Mouse (Mus musculus) kidney, postnatal 0 days (tissue): ENCODE data around the gene Foxn1. TPM values are rescaled to one million over a fixed set of nuclear protein-coding genes. Genes with fewer than 3 reads are reported as not detected.

Experiments
- ATAC-seq: fragments of 200-750 bp; cut with Nextera tagmentation; replicated peaks from 2 replicates; pipeline ENCODE4 v1.8.0; 2017; ENCODE audit warnings: low read depth, moderate number of reproducible peaks, moderate TSS enrichment, moderate library complexity; ENCODE audit not compliant: low FRiP score
- DNase-seq: peaks from one replicate; pipeline ENCODE4 v3.0.0-alpha.2; 2016; ENCODE audit warnings: low spot score
- H3K27ac ChIP-seq: fragments of 300-500 bp; sonication (generic); 2 replicates; pipeline ENCODE4 v1.5.1; 2014; ENCODE audit warnings: mild to moderate bottlenecking
- H3K27me3 ChIP-seq: fragments of 300-500 bp; sonication (generic); 2 replicates; pipeline ENCODE4 v1.6.1; 2014; ENCODE audit warnings: low read length, mixed read lengths; ENCODE audit not compliant: insufficient read depth
- H3K36me3 ChIP-seq: fragments of 300-500 bp; sonication (generic); 2 replicates; pipeline ENCODE4 v1.6.1; 2014; ENCODE audit warnings: low read length, mixed read lengths; ENCODE audit not compliant: insufficient read depth
- H3K4me1 ChIP-seq: fragments of 300-500 bp; sonication (generic); replicated peaks from 2 replicates; pipeline ENCODE4 v1.6.1; 2014; ENCODE audit warnings: antibody characterized with exemption, low read length, mixed read lengths; ENCODE audit not compliant: insufficient read depth
- H3K4me2 ChIP-seq: fragments of 300-500 bp; sonication (generic); 2 replicates; pipeline ENCODE4 v1.6.1; 2014; ENCODE audit warnings: mild to moderate bottlenecking, low read length, moderate library complexity, mixed read lengths
- H3K4me3 ChIP-seq: fragments of 300-500 bp; sonication (generic); replicated peaks from 2 replicates; pipeline ENCODE4 v1.5.1; 2014; ENCODE audit warnings: low read depth, low read length
- H3K9ac ChIP-seq: fragments of 300-500 bp; sonication (generic); 2 replicates; pipeline ENCODE4 v1.6.1; 2014; ENCODE audit warnings: low read depth, low read length
- H3K9me3 ChIP-seq: fragments of 300-500 bp; sonication (generic); replicated peaks from 2 replicates; pipeline ENCODE4 v1.6.1; 2016; ENCODE audit warnings: low read length, inconsistent platforms, mixed read lengths
- CTCF ChIP-seq: IDR thresholded peaks from 2 replicates; pipeline ENCODE4 v1.5.1; 2016; ENCODE audit warnings: antibody characterized with exemption, low read depth, mild to moderate bottlenecking, moderate library complexity
- WGBS: fragments of 180-500 bp; shearing (Covaris S2); extraction: QIAGEN DNeasy Blood & Tissue Kit; methylation state at CpG from one replicate; pipeline ENCODE4 v1.1.7; 2014; 5-methylcytosine and 5-hydroxymethylcytosine counted together
- polyA plus RNA-seq: library from polyadenylated mRNA; unstranded; fragments of >200 nt; fragmentation: Nextera tagmentation; extraction: Ambion mirVana; gene quantifications from 2 replicates; pipeline ENCODE4 v1.2.1, GENCODE M21; 2015

The Foxn1 gene
- polyA plus RNA-seq, 1 experiment from 2014 or later: not detected

DNA sequence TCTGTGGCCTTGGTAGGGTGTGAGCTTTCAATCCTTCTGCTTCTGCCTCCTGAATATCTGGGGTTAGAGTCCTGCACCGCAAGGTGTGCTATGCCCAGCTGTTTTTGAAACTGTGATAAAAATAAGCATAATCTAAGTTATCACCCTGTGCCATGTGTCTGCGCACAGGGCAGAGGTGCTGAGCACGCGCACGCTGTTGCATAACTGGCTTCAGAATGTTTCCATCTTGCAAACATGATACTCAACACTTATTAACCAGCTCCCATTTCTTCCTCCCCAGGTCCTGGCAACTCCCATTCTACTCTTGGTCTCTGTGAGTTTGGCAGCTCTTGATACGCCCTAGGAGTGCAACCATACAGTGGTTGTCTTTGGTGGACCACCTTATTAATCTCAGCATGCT lies 41.3 kb upstream of the Foxn1 start:
- DNase-seq (no peak), ATAC-seq (peak; percentile 40; the same call in 1 of the 2 replicates)
- TF ChIP-seq CTCF: no peak

GRCm38 (mm10) chr11:78425572-78425971 lies 39.2 kb upstream of the Foxn1 start:
- no peaks in the 10 kb centered on the region for H3K36me3 ChIP-seq
- 95% methylated on average over 1 of the region's 1 CpGs for WGBS
- ATAC-seq: no peak
- H3K4me3 ChIP-seq: no peak overlapping the region
- no peak overlapping the region for H3K9ac ChIP-seq
- peaks cover 5% of the 10 kb centered on the region; the same call in 1 of the 2 replicates for H3K27me3 ChIP-seq
- no peak for TF ChIP-seq CTCF
- DNase-seq: no peak
- H3K4me2 ChIP-seq: no peak overlapping the region
- no peaks in the 10 kb centered on the region for H3K4me1 ChIP-seq
- no peaks in the 10 kb centered on the region for H3K9me3 ChIP-seq
- no peak overlapping the region for H3K27ac ChIP-seq

More for the DNA sequence above, 41.3 kb upstream of the Foxn1 start:
- H3K36me3 ChIP-seq: no peaks in the 10 kb centered on the region
- H3K9ac ChIP-seq: no peak overlapping the region
- H3K4me1 ChIP-seq: no peaks in the 10 kb centered on the region
- H3K4me3 ChIP-seq: no peak overlapping the region
- 79% methylated on average over 6 of the region's 6 CpGs for WGBS
- H3K9me3 ChIP-seq: no peaks in the 10 kb centered on the region
- no peak overlapping the region for H3K27ac ChIP-seq
- no peaks in the 10 kb centered on the region for H3K27me3 ChIP-seq
- no peak overlapping the region for H3K4me2 ChIP-seq

GRCm38 (mm10) chr11:78424352-78424751 lies 38.0 kb upstream of the Foxn1 start:
- 56% methylated on average over 2 of the region's 2 CpGs for WGBS
- H3K4me3 ChIP-seq: no peak overlapping the region
- peaks cover 5% of the 10 kb centered on the region; the same call in 1 of the 2 replicates for H3K27me3 ChIP-seq
- H3K9ac ChIP-seq: no peak overlapping the region
- no peak overlapping the region for H3K27ac ChIP-seq
- no peak for ATAC-seq
- DNase-seq: no peak
- H3K9me3 ChIP-seq: no peaks in the 10 kb centered on the region
- H3K36me3 ChIP-seq: no peaks in the 10 kb centered on the region
- H3K4me2 ChIP-seq: no peak overlapping the region
- TF ChIP-seq CTCF: no peak
- H3K4me1 ChIP-seq: no peaks in the 10 kb centered on the region

- Histone ChIP-seq H3K4me2 (peak within 1 kb of the TSS; percentile 36), H3K36me3 (no peaks in the 10 kb centered on the region), H3K27me3 (peaks cover 5% of the 10 kb centered on the region; the same call in 1 of the 2 replicates), H3K27ac (peak within 1 kb of the TSS; percentile 70), H3K4me1 (no peaks in the 10 kb centered on the region), H3K9ac (no peak within 1 kb of the TSS), H3K9me3 (no peaks in the 10 kb centered on the region), H3K4me3 (0 out of 2 replicates have a peak within 1 kb of the TSS, but pooled peaks have one; percentile 0)
- TF ChIP-seq CTCF: peak; percentile 46; the same call in 1 of the 2 replicates
- ATAC-seq (peak; percentile 71), DNase-seq (peak; percentile 63)
- 8% methylated on average over 13 of the region's 13 CpGs for WGBS
Measured at GRCm38 (mm10) chr11:78422055-78422819, 35.9 kb upstream of the Foxn1 start, which contains the start of gene Slc13a2. Slc13a2 (minus strand) TSS chr11:78422217.

DNA sequence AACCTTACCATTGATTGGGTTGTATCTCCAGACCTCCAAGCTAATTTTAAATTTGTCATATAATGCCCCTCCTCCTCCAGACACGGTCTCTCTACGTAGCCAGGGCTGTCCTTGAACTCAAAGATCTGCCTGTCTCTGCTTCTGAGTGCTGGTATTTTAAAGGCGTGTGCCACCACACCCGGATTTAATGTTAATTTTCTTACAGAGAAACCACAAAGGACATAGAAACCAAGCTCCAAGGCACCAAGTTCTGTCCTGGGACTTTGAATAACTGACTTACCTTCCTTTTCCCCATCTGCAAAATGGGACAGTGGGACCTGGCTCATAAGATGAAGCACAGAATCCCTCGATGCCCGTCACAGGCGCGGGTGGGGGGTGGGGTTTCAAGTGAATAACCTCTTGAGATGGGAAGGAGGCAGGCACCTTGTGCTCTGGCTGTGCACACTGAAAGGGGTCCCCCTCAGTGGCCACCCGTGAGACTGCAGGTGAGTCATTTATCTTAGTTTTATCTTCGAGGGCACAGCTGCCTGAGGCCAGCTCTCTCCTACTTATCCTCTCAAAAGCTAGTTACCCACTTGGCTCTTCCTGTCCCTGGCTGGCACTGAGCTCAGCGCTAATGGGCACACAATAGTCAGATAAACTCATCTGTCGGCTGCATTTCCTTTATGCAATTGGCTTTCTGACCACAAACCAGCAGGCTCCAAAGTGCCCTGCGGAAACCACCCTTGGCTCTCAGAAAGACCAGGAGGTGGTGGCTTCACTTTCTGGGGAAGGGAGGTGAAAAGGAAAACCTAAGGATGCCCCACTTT lies 35.0 kb upstream of the Foxn1 start:
- peak overlapping the region; percentile 70; the same call in 1 of the 2 replicates for H3K27ac ChIP-seq
- no peak for DNase-seq
- H3K4me1 ChIP-seq: no peaks in the 10 kb centered on the region
- peak overlapping the region; percentile 29; the same call in 1 of the 2 replicates for H3K4me2 ChIP-seq
- 0 out of 2 replicates have a peak overlapping the region, but pooled peaks have one; percentile 0 for H3K4me3 ChIP-seq
- no peak overlapping the region for H3K9ac ChIP-seq
- H3K27me3 ChIP-seq: peaks cover 5% of the 10 kb centered on the region; the same call in 1 of the 2 replicates
- WGBS: 62% methylated on average over 13 of the region's 13 CpGs
- no peak for TF ChIP-seq CTCF
- ATAC-seq: 0 out of 2 replicates have a peak, but pooled peaks have one; percentile 10
- no peaks in the 10 kb centered on the region for H3K9me3 ChIP-seq
- H3K36me3 ChIP-seq: no peaks in the 10 kb centered on the region
